Mouse (Mus musculus): ENCODE data around the gene Ano4.
"Not testable (repeated sequence)": the region's sequence is repeated elsewhere in the genome, so short reads cannot be mapped to it uniquely, and the experiment has no call there.

The Ano4 gene

DNA sequence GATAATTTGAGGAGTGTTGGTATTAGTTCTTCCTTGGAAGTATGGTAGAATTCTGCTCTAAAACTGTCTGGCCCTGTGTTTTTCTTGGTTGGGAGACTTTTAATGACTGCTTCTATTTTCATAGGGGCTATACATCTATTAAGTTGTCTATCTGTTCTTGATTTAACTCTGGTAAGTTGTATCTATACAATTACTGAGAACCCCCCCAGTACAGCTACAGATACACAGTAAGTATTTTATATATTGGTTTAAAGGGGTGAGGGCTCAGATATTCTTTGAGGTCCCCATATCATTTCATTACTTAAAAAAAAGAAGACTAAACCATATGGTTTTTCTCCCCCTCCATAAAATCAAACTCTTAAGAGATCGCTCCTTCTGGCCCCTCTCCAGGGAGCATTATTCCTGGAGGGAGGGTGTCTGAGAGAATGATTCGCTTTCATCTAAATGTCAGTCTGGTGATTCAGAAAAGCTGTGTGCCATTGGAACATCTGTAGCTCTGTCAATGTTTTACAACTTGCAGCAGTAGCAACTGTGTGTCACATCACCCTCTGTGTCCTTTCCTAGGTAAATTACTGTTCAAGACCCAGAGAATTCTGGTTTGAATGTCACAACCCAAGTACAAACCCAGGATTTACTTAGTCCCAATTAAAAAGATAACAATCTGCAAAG is 189.6 kb downstream of the Ano4 start:
- no peak for DNase-seq (ENCODE audit: extremely low read depth, low read depth, low spot score)

DNA sequence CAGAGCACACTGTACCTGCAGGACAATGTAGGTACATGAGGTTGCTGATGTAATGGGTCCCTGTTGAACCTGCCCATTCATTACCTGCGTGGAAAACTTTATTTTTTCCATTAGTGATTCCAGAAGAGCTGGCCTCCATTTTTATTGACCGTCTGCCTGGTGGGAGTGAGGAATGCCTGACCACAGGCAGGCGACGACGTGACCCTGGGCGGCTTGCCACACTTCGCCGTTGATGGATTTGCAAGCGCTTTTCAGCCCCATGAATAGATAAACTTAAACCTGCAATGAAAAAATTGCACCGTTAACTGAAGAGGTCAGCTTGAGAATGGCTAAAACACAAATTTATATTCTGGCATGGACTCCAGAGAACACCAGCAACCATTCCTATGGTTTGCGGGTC is 195.4 kb downstream of the Ano4 start:
- DNase-seq (ENCODE audit: extremely low read depth, low read depth, low spot score): no peak

DNA sequence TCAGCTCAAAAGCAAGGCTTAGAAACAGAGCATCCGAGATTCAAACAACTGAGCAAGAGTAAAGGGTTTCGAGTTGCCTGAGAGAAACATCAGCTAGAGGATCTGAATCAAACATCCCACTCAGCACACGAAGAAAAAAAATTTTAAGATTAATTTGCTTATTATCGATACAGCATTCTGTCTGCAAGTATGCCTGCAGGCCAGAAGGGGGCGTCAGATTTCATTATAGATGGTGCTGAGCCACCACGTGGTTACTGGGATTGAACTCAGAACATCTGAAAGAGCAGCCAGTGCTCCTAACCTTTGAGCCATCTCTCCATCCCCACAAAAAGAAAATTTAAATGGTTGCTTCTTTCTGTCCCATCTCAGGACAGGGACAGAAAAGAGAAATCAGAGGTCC is 223.2 kb downstream of the Ano4 start:
- DNase-seq (ENCODE audit: extremely low read depth, low read depth, low spot score): no peak

DNA sequence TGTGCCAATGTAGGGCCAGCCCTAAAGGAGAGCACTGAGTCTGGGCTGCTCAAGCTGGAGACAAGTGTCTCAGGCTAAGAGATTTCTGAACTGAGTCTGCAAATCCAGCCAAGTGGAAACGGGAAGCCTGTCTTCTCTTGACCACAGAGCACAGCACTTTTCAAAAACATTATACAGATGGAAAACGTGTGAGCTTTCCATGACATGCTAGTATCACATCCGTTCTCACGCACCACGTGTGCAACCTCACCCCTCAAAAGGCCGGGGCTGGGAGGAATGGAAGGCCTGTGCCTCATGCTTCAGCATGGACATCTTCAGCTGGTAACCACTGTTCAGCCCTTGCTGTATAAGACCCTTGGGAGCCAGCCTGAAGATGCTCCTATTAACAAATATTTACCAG is 230.2 kb downstream of the Ano4 start:
- DNase-seq (ENCODE audit: extremely low read depth, low read depth, low spot score): no peak

DNA sequence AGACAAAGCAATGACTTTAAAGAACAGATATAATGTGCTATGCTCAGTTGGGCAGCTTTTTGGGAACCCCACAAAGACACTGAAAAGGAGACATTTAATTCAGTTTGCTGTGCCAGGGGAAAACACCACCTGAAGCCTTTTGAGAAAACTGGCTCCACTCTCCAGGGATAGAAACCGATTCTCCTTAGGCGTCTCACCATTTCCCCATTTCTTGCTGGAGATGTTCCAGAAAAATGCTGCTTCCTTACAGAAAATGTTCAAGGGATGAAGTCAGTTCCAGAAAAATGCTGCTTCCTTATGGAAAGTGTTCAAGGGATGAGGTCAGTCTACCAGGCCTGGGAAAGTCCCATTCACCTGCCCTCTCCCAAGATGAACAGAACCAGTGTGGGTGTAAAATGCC is 233.1 kb downstream of the Ano4 start:
- DNase-seq (ENCODE audit: extremely low read depth, low read depth, low spot score): peak; percentile 8

DNA sequence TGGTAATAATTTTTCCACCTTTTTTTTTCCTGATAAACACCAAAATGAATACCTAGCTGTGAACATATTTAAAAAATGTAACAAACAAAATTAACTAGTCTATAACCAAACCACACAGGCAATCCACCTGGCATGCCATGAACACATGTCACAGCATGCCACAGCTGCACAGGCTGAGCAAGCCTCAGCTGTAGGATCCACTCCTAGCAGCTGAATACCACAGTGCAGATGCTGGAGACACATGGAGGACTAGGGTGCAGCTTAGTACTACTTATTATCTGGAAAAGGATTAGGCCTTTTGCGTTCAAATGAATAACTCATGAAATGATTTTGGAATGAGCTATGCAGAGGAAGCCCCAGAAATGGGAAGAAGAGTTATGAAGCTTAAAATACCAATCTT is 233.6 kb downstream of the Ano4 start:
- no peak for DNase-seq (ENCODE audit: extremely low read depth, low read depth, low spot score)

DNA sequence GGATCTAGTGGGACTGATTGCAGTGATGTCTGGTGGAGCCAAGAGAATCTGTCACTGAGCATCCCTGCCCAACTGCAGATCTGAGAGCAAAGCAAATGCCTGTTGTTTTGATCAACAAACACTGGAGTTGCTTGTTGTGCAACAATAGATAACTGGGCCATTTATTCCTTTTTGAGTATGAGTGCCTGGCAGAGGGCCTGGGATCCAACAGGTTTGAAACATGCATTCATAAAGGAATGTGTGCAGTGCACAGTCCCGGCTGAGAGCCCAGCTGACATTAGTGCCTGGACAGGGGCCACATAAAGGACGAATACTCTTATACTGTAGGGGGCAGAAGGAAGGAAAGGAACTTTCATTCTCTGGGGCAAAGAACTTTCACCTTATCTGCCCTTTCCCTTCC is 241.0 kb downstream of the Ano4 start:
- no peak for DNase-seq (ENCODE audit: extremely low read depth, low read depth, low spot score)

DNA sequence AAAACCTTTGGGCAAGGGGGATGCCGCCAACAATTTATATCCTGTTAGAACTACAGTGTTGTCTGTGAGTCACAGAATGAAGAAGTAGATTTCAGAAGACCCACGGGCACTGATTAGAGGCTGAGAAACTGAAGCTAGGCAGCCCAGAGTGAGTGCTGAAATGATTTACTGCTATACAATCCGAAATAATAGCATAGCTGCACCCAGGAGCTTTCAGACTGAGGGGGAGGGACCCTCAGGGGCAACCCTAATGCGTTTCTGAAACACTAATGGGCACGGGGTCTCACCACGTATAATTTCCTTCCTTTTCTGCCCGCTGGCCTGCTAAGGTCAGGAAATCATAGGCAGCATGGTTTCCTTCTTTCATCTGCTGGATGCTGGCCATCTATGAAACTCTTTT is 242.5 kb downstream of the Ano4 start:
- DNase-seq (ENCODE audit: extremely low read depth, low read depth, low spot score): no peak

DNA sequence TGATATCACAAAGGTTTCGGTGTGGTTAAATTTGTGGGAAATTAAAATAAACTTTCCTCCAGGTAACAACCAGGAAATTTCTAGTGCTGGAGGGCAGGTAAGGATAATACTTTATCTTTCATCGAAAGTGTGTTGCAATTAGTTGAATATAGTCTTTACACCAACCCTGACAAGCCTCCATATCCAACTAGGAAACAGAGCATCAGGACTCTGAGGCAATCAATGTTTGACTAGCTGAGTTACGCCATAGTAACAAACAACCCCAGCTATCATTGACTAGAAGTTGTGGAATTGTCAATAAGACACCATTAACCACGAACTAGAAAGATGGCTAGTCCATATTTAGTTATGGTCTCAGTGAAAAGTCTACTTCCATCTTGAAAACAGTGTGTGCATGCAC is 246.4 kb downstream of the Ano4 start:
- DNase-seq (ENCODE audit: extremely low read depth, low read depth, low spot score): no peak

DNA sequence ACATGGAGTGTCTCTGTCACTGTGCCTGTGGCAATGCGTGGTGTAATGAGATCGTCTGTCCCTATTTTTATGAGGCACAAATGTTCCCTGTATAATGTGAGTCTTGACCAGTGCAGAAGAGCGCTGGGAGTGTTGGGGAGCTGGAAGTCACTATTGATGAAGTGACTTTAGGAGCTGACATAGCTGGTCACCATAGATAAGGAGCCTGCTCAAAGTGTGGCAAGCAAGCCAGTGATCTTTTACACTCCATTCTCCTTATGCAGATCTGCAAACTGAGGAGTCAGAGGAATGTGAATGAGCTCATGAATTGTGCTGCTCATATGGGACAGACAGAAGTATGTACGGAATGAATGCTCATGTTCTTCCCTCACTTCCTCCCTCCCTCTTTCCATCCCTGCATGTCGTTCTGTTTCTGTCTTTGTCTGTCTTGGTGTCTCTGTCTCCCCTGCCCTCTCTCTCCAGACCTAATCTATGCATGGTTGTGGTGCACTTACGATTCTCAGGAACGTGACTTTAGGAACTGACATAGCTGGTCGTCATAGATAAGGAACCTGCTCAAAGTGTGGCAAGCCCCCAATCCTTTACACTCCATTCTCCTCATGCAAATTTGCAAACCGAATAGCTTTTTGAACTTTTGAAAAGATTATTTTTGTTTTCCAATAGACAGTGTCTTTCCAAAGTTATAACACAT is 252.1 kb downstream of the Ano4 start:
- DNase-seq (ENCODE audit: extremely low read depth, low read depth, low spot score): no peak

DNA sequence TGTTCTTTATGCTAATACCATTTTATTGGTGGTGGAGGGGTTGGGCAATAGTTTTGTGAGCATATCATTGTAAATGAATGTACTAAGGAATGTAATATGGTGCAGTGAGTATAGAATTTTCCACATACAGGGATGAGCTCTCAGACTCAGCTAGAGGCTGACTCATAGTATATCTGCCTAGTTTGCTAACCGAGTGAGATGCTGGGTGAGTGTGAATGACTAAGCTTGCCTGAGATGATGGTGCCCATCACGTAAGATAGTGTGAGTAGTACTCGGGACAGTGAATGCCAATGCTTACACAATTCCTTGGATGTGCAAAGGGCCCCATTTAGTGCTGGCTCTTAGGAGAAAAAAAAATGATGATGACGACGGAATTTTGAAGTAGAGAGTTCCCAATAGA is 267.1 kb downstream of the Ano4 start:
- DNase-seq (ENCODE audit: extremely low read depth, low read depth, low spot score): no peak

DNA sequence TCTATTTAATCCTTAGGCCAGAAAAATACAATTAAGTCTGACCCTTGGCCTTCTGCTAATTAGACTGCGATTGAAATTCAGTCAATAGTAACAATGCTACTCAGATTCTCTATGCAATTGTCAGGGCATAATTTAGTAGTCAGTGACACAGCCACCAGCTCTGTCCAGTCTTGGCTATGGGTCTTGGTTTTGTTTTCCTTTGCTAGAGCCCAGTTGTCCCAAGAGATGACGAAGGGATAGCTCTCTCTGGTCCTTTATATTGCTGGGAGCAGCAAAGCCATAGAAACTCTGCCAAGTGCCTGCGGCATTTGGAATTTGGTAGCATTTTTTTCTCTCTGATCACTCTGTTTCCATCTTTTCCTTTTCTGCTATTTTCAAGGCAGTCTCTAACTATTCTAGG is 288.7 kb downstream of the Ano4 start:
- DNase-seq (ENCODE audit: extremely low read depth, low read depth, low spot score): no peak

DNA sequence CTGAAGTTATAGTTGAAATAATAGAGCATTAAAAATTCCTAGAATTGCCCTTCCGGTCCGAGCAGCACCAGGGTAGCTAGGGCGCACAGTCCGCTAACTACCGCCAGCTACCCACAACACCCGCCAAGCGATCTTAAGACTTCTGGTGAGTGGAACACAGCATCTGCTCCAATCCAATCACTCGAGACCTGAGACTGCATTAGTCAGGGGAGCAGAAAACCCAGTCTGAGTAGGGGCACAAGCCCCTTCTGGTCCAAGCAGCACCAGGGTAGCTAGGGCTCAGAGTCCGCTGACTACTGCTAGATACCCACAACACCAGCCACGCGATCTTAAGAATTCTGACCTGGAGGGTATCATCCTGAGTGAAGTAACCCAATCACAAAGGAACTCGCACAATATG is 299.6 kb downstream of the Ano4 start:
- DNase-seq (ENCODE audit: extremely low read depth, low read depth, low spot score): not testable (repeated sequence)

DNA sequence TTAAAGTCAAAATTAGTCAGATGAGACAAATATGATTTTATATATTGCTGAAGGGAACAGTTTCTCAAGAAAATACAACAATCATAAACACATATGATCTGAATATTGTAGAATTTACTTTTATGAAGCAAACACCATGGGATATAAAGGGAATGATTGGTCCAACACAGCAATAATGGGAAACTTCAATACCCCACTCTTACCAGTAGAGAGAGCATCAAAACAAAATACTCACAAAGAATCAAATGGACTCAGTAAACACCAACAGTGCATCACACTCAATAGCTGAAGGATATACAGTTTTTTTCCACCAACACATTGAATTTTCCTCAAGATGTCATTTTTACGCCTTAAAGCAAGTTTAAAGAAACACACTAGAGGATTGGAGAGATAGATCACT is 300.4 kb downstream of the Ano4 start:
- no peak for DNase-seq (ENCODE audit: extremely low read depth, low read depth, low spot score)

DNA sequence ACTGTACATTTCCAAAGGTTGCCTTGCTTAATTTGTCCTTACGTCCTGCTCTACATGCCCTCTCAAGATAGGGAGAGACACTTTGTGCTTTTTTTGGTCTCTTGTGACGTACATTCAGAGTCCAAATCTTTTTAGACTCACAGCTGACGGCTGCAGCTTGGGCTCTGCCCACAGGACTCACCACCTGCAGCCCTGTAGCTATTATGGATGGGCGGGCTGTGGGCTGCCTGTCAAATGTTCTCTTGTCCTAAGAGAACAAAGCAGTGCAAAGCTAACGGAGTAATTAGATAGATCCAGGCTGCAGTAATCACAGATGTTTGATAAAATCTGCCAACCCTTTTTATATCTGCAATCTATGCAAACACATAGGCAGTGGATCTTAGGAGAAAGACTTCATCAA is 325.6 kb downstream of the Ano4 start:
- DNase-seq (ENCODE audit: extremely low read depth, low read depth, low spot score): no peak

DNA sequence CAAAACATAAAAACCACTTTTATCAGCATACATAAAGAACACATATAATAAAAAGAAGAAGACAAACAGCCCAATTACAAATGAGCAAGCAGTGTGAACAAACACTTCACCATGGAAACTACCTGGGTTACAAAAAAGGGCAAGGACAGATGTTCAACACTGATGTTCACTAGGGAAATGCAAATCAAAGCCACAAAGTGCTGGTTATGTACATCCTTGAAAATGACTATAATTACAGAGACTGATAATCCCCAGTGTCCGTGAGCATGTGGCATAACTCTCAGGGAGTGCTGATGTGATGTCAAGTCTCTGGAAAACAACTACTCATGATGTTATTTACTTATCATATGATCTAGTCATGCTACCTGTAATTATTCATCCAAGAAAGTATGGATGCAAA is 336.3 kb downstream of the Ano4 start:
- no peak for DNase-seq (ENCODE audit: extremely low read depth, low read depth, low spot score)

DNA sequence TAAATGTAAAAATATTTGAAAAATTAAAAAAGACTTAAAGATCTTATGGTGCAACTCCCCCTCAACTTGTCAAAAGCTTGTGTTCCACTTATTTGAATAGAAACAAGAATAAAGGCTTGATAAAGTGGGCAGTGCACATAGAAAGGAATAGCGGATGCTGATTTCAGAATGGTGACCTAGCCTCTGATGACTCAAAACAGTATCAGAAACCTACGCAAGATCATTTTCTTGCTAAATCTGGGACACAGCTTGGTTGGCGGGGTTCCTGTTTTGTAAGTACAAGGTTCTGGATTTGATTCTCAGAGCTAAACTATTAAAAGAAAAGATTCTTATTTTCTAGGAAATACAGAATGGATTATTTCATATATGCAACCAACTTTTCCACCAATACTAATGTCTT is 340.0 kb downstream of the Ano4 start:
- no peak for DNase-seq (ENCODE audit: extremely low read depth, low read depth, low spot score)

DNA sequence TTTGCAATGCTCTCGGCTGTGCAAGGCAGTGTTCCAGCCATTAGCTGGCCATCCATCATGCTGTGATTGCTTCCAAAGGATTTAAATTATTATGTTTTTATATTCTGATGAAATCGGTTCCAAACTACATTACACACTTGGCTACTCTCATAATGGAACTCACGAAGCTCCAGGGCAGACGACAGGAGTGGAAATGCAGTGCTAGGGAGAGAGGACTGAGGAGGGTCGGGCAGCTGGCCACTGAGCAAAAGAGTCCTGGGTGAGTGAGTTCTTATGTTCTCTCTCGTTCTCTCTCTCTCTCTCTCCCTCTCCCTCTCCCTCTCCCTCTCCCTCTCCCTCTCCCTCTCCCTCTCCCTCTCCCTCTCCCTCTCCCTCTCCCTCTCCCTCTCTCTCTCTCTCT is 357.6 kb downstream of the Ano4 start:
- DNase-seq (ENCODE audit: extremely low read depth, low read depth, low spot score): no peak

DNA sequence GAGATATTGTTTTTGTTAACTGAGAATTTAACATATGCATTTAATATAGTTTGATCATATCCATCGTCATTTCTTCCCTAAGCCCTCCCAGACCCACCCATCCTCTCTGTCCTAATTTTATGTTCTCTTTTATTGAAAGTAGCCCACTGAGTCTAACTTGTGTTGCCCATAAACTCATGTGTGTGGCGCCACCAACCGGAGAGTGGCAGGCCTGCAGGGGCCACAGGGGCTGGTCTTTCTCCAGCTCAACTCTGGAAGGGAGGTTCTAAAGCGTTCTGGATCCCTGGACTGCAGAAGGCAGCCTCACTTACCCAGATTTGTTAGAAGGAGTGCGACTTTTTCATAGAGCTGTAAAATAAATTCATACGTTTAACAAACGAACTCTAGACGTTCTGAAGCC is 361.1 kb downstream of the Ano4 start:
- no peak for DNase-seq (ENCODE audit: extremely low read depth, low read depth, low spot score)

DNA sequence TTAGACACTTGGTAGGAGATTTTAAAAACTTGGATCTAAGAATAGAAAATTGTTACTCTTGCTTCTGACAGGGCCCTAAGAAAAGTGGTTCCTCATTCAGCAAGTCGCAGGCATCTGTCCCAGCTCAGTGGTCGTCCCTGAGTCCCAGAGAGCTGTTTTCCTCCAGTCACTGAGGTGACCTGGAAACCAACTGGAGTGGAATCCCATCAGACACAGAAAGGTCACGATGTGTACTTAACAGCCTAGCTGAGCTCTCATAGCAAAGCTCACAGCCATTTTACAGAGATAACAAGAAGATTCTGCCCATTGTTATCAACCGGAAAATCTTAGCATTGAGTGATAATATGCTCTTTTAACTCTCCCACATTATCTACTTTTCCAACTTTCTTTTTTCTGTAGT is 365.1 kb downstream of the Ano4 start:
- DNase-seq (ENCODE audit: extremely low read depth, low read depth, low spot score): no peak

DNA sequence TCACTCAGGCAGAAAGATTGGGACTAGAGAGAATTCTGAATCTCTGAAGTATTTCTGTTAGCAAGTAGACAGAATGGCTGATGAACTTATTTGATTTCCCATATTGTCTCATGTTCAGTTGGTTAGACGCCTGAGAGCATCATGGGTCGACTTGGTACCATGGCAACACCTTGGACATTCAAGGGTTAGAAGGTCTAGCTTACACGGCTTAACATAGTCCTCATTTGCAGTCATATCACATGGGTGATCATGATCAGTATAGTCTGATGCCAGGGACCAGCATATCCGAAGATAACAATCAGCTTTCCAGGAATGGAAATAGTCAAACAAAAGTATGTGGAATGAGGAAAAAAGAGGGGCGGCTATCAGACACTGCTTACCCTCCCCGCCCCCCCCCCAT is 365.6 kb downstream of the Ano4 start:
- DNase-seq (ENCODE audit: extremely low read depth, low read depth, low spot score): no peak

DNA sequence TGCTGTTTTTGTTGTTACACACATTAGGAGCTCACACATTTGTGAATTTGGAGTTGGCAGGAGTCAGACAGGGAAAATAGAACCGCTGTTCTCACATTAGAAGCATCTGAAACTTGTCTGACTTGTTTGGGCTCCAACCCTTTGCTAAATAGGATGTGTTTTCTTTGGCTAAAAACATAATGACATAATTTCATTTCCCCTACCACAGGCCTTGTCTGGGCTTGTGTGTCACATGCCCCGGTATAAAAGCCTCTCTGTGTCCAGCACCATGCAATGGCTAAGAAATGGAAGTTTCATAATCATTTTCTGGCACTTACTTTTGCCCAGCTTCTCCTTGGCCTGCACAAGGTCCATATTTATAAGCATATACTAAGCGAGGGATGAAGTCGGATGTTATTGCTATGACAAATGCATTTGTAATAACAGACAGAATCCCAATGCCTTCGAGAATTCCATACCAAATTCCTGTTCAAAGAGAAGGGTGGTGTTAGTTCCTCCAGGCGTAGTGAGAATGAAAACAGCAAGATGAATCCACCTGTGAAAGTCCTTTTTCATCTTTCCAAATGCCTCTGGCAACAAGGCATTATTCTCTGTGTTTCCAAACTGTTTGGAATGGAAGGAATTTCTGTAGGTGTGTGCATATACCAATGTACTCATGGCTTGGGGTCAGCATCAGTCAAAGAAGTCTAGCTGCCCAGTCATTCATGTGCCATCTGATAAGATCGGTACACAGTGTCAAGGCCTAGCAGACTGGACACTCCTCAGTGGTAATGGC is 373.4 kb downstream of the Ano4 start:
- DNase-seq (ENCODE audit: extremely low read depth, low read depth, low spot score): peak; percentile 96
